Mouse (Mus musculus) urinary bladder, postnatal 10 days (tissue): ENCODE data around the gene Pomt1.

Experiments
- DNase-seq: peaks from one replicate; pipeline ENCODE4 v3.0.0; 2022; ENCODE audit warnings: low spot score

Pomt1 gene

DNA sequence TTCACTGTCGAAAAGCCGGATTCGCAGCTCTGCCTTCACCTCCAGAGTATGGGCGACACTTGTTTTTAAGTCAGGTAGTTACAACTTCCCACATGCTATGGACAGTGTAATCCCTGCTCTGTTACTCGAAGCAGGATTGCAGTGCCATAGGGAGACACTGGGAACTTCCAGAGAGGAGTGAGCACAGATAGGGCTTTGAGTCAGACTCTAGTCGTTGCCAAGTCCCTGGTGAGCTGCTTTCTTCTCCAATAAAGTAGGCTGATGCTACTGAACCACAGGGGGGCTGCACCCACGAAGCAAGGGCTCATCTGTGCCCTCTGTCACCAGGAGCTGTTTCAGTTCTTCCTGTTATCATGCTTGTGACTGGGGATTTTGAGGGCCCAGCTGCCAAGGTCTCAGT, 14.8 kb upstream of the Pomt1 start:
- DNase-seq: no peak

DNA sequence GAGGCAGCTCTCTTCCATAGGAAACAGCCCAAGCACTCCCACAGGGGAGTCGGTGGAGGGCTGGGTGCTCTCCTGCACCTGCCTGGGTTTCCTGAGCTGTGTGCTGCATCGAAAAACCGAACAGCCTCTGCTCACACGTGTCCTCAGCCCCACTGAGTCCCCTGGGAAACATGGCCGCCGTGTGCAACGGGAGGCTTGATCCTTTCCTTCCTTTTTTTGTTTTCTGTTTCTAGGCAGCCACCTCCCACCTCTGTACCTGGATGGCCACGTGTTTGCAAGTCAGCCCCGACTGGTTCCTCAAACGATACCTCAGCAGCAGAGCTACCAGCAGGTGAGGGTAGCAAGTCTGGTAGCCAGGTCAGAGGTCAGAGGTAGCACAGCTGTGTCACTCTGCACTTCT, 14.3 kb upstream of the Pomt1 start:
- no peak for DNase-seq

DNA sequence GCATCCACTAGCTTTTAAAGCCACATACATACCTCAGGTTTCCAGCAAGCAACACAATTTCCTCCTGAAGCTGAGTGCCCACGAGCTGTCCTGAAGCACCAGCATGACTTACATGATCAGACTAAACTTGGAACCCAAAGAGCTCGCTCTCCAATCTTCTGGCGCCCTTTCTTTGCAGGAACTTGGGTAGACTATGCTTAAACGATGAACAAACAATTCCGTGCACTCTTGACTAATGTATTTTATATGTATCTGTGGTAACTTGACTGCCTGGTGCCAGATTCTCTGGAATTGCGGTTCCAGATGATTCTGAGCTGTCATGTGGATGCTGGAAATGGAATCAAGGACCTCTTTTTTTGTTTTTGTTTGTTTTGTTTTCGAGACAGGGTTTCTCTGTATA, 957 bp upstream of the Pomt1 start:
- no peak for DNase-seq

DNA sequence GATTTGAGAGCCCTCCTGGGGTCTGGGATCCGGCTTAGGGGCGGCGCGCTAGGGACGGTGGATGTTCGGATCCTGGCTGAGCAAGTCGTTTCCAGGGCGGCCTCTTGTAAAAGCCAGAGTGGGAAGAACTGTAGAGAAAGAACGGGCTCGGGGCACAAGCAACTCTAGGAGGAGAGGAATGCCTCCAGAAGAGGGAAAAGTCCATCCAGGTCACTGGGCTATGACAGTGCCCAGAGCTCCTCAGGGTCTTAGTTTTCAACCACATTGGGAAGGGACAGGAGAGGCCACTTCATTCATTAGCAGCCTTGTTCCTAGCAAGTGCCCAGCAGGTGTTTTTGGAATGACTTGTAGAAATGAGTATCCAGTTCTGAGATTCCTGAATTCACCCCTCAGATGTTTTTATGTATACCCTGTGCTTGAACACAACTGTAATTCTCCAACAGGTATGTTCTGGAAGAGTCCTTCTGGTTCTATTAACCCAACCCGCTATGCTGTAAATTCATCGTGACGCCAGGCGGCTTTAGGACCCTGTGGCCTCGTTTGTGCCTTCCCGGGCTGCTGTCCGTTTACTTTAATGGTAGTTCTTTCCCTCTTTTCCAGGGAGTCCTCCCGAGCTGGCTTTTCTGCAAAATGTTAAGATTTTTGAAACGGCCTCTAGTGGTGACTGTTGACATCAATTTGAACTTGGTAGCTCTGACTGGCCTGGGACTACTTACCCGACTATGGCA, 534 bp downstream of the Pomt1 start:
- DNase-seq: no peak

DNA sequence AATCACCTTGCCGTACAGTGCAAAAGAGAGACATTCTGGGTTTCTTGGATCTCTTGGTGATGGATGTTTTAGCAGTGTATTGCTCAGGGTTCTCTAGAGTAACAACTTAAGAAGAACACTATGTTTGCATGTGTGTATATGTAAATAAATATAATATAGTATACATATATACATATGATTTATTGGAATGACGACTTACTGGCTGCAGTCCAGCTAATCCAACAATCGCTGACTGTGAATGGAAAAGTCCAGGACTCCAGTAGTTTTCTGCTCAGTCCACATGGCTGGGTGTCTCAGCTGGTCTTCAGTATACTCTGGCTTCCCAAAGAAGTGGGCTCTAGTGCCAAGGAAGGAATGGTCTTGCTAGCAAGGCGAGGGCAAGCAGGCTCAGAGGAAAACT, 1.2 kb downstream of the Pomt1 start:
- DNase-seq: no peak

DNA sequence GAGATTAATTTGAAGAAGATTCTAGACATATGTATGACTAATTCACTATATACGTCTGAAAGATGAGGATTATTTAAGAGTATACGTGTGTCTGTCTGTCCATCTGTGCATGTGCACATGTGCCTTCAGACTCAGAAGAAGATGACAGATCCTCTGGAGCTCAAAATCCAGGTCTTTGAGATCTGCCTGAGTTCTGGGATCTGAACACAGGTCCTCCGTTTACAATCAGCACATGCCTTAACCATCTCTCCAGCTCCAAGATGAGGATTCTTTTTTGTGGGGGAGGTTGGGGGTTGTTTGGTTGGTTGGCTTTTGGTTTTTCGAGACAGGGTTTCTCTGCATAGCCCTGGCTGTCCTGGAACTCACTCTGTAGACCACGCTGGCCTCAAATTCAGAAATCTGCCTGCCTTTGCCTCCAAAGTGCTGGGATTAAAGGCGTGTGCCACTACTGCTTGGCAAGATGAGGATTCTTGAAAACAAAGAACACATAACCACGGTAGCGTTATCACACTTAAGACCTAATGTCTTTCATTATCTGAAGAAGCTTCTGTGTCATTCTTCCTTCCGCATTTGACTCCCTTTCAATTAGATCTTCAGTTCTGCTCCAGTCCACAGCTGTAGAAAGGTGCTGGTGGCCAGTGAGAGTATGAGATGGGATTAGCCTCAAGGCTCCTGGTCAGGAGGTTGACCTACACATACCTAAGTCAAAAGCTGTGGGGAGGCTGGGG, 2.5 kb downstream of the Pomt1 start:
- no peak for DNase-seq

DNA sequence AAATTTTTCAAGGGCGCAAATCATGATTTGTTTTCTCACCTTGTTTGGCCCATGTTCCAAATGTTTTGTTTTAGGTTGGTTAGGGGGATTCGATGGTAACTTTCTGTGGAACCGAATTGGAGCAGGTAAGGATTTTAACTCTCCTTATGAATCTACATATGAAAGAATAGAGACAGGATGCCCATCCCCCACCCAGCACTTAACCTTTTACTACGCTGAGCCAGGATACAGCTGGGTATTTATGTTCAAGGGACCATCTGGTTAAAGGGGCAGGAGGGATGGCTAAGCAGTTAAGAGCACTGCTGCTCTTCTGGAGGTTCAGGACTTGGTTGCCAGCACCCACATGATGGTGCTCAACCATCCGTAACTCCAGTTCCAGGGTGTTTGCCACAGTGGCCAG, 4.2 kb downstream of the Pomt1 start:
- no peak for DNase-seq

DNA sequence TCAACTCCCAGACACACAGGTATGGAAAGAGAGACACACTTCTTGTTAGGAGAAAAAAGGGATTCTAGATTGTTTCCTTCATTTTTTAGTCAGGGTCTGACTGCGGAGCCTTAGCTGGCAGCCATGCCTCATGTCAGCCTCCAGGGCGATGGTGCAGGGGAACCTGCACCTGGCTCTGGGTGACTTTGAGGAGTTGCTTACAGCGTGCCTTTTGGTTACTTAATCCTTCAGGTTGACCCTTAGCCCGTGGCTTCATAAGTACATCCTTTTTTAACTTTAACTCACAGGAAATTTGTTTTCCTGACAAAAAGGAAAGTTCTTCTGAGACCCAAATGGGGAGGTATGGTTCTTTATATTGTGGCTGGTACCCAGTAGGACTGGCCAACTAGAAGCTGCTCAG, 6.6 kb downstream of the Pomt1 start:
- no peak for DNase-seq

DNA sequence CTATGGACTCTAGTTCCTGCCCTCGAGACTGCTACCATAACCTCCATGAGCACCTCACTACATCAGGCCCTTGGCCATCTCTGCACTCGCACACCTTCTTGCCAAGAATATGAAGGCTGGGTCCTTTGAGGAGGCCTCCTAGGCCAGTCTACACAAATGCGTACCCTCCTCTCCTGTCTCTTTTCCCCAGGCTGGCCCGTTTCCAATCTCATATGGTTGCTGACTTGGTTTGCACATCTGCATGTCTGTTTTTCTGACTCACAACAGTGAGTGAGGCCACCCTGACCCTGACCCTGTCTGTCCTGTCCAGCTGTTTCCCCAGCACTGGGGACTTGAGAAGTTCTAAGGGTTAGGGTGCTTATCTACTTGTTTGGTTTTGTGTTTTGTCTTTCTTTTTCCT, 10.4 kb downstream of the Pomt1 start:
- DNase-seq: no peak

DNA sequence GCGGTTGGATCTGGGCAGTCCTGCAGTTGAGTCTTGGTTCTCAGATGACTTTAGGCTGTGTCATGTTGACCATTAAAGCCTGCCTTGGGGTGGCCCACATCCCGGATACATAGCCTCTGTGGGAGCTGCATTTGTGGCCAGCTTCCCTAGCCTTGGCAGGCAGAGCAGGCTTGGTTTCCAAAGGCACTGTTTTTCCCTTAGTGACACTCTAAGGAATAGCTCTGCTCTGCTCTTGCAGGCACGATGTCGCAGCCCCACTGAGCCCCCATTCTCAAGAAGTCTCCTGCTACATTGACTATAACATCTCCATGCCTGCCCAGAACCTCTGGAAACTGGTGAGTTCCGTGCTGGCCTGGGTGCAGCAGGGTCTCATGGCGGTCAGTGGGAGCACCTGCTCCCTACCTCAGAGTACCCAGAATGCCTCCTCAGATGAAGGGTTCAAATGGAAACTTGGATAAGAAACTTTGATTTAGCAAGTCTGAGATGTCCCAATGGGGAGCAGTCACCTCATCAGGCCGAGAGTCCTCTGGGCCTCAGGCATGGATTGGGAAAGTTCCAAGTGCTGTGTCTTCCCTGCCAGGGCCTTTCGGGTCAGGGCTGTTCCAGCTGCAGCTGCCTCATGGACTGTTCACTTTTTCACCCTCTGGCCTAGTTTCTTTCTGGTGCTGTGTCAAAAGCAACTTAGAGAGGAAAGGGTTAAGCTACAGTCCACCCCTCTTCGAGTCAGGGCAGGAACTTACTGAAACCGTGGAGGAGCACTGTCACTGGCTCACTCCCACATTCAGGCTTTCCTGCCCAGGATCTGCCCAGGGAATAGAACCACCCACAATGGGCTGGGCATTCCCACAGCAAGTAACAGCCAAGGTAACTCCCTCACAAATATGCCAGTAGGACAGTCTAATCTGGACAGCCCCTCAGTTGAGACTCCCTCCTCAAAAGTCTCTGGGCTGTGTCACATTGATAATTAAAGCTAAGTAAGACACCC, 12.3 kb downstream of the Pomt1 start:
- DNase-seq: no peak

DNA sequence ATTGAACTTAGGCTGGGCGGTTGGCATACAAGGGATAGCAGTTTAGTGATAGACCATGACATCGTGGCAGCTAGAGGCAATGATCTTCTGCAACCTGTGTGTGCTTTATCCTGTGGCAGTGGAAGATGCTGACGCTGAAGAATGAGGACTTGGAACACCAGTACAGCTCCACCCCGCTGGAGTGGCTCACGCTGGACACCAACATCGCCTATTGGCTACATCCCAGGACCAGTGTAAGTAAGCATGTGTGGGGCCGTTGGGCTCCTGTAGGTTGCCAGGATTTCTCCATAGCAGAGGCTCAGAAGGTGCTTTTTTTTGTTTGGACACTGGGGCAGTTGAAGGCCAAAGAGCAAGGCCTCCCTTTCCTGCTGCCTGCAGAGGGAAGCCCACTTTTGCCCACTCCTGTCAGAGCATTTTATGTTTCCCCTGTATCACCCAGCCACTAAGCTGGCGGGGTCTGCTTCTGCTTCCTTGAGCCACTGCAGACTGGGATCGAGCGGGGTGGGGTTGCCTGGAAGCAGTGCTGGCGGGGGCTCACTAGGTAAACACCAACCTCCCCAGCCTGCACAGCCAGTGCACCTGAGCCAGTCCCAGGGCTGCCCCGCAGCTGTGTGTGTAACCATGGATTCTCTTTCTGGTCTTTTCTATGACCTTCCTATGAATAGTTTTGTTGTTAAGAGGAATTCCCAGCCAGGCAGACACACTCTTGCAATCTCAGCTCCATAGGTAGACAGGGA, 15.6 kb downstream of the Pomt1 start:
- DNase-seq: no peak

DNA sequence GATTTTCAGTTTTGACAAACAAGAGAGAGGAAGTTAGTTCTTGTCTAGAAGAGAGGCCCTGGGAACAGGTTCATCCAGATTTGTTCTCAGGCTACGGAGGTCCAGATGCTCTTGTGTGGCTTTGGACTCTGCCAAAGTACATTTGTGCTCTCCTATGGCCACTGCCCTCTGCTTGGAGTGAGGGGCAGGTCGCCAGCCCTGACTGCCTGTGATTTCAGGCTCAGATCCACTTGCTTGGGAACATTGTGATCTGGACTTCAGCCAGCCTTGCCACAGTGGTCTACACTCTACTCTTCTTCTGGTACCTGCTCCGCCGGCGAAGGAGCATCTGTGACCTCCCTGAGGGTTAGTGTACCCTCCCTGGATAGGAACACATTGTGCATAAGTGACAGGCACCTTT, 16.3 kb downstream of the Pomt1 start:
- DNase-seq: no peak

DNA sequence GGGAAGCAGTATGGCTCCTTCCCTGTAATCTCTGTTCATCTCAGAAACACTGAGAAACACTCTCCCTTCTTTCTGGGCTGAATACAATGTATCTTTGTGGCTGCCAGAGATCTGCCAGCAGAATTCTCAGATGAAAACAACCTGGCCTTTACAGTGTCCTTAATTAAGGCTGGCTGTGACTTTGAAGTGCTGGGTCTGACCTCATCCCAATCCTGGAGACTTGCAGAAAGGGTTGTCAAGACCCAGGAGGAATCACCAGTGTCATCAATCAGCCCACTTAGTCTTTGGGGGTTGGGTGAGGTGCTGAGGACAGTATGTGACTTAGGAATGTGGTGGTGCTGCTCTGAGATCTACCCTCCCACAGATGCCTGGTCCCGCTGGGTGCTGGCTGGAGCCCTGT, 17.0 kb downstream of the Pomt1 start:
- DNase-seq: no peak

DNA sequence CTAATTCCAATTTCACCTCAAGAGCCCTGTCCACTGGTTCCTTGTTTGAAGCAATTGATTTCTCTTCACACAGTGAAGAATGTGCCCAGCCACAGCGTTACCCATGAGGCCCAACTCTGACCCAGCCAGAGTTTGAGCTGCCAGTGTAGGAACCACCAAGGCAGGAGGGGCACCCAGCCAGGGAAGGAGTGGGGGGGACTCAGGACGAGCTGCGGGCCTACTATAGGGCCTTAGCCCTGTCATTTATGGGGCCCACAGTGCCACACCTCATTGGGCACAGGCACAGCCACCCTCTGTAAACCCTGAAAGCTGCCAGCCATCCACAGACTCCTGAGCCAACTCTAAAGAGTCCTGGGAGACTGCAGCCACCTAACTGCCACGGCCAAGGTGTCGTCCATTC, 18.2 kb downstream of the Pomt1 start:
- DNase-seq: no peak

DNA sequence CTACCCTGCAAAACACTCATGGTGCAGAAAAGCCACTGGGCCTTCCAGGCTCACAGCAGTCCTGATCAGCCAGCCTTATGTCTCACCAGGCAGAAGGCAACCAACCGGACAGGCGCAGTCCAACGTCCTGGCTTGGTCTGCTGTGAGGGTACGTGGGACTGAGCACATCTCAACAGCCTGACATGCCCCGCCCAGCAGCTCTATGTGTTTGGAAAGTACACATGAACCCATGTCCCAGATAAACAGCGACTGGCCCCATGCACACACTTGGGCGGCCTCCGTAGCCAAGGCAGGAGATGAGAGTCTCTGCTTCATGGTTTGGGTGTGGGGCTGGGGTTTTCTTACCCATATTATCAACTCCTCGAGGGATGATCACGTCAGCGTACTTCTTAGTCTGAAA, 19.9 kb downstream of the Pomt1 start:
- DNase-seq: no peak

DNA sequence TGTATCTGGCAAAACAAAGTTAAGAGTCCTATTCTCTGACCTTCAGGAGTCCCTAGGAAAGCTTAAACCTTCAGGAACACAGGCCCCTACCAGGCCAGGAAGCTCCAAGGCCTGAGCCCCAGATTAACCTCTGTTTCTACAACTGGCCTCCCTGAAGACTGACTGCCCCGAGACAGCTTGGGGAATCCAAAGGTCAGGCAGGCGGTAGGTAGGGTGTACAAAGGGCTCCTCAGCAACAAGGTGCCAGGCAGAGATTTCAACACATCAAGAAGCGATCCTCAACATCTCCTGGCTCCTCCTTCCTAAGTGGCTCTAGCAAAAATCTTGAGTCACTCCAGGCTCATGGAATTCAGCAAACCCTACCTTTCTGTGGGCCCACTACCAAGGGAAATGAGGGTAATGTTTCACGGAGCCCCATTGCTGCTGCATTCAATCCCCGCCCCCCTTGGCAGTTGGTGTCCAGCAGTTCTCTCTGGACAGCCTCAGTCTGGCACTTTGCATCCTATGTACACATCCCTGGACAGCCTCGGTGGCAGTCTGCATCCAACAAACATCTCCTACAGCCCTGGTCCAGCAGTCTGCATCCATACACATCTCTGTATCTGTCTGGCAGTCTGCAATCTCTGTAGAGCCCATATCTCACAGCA, 22.6 kb downstream of the Pomt1 start:
- DNase-seq: no peak

DNA sequence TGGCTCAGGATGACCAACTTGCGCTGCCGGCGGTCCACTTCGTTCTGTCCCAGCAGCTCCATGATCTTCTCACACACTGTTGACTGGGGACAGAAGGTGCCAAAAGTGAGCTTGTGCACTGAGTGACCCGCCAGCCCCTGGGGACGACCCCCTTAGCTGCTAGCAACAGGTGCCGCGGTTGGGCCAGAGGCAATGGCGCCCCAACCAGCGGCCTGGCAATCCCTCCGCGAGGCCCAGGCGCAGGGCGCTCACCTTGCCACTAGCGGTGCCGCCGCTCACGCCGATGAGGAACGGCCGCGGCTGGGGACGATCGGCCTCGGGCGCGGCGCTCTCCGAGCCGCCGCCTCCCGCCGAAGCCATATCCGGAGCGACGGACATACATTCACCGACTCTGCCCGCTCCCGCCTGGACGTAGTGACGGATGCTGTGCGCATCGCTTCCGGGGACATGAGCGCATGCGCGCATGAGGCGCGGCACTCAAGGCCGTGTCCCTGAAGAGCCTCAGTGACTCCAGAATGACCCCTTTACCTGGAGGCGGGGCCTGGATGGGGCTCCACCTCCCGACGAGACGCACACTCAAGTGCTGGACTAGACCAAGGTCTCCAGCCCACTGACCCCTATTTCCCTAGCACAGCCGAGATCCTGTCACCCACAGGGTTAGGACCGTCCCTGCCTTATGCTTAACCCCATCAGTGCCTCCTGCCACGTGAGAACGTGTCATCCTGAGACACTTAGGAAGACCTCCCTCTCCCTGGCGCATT, 23.4 kb downstream of the Pomt1 start, which contains the start of gene Uck1:
TSS of gene Uck1 (minus strand) at position 503 of the 761 bp plus-strand sequence.
- peak; percentile 48 for DNase-seq

DNA sequence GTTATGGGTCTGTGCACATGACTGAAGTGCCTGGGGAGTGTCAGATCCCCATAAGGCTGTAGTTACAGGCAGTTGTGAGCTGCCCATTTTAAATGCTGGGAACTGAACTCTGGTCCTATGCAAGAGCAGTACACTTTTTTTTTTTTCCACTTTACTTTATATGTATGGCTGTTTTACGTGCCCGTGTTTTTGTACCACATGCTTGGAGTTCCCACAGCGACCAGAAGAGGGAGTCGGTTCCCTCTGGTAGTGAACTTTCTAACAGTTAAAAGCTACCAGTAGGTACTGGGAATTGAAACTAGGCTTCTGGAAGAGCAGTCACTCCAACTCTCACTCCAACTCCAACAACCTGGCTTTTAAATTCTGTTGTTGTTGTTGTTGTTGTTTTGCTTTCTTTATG, 24.2 kb downstream of the Pomt1 start:
- DNase-seq: no peak

DNA sequence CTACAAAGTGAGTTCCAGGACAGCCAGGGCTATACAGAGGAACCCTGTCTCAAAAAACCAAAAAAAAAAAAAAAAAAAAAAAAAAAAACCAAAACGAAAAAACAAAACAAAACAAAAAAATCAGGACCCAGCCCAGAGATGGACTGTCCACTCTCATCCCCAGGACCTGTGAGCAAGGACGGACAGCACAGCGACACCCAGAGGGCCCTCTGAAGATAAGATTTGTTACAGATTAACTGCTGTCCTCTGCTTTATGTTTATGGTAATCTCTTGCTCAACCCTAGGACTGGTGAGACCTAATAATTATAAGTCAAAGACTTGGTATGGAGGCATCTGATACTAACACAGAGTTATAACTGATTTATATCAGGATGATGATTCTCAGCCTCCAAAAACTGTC, 39.4 kb downstream of the Pomt1 start:
- no peak for DNase-seq

DNA sequence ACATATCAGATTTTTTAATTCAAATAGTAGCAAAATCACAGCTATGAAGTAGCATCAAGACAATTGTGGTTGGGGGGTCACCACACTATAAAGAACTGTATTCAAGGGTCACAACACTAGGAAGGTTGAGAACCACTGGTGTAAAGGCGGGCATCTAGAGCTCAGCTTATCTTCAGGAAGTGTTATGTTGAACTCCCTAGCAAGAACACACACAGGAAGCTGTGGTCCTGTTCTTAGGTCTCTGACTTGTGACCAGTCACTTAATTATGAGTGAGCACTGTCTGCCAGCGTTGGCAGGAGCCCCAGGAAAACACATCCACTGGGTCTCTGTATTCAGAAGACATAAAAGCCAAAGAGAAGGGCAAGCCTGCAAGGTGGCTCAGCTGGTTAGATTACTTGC, 45.9 kb downstream of the Pomt1 start:
- no peak for DNase-seq

DNA sequence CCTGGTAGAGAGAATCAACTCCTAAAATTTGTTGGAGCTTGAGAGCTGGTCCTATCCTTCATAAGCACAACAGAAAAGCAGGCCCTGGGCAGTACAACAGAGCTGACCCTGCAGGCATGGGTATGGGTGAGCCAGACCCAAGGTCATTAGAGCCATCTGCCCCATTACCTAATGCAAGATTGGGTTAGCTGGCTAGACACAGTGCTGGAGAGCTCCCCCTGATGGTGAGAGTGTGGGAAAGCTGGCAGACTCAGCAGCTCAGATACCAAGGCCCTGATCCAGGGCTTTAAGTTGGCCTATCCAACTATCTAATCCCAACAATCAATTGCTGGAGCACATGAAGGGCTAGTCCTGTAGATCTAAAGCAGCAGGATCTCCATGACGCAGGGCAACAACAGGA, 46.3 kb downstream of the Pomt1 start:
- no peak for DNase-seq
